Mouse (Mus musculus): ENCODE results near the gene Ap2m1. TPM values are rescaled to one million over a fixed set of nuclear protein-coding genes. Genes with fewer than 3 reads are reported as not detected.

The Ap2m1 gene
- polyA plus RNA-seq, 1 experiment from 2014 or later: 646 TPM

GRCm38 (mm10) chr16:20555000-20555399 lies 19.7 kb downstream of the Ap2m1 start:
- ATAC-seq (ENCODE audit: insufficient read depth): no peak
- 84% methylated on average over 6 of the region's 6 CpGs for WGBS
- no peaks in the 10 kb centered on the region for H3K9me3 ChIP-seq (ENCODE audit: low read depth, low read length)
- DNase-seq: no peak
- no peaks in the 10 kb centered on the region for H3K4me1 ChIP-seq (ENCODE audit: insufficient read depth)
- no peaks in the 10 kb centered on the region for H3K27me3 ChIP-seq (ENCODE audit: insufficient read depth, low read length)
- TF ChIP-seq CTCF (IDR thresholded peaks at IDR 0.05; ENCODE audit: low read depth): no peak
- no peak overlapping the region for H3K9ac ChIP-seq
- no peak overlapping the region for H3K4me2 ChIP-seq
- no peak overlapping the region for H3K4me3 ChIP-seq (ENCODE audit: low read depth, low read length)
- H3K27ac ChIP-seq (ENCODE audit: low read depth): no peak overlapping the region
- H3K36me3 ChIP-seq (ENCODE audit: insufficient read depth): peaks cover 85% of the 10 kb centered on the region

- Histone ChIP-seq H3K9ac (no peak overlapping the region), H3K36me3 (ENCODE audit: insufficient read depth) (peaks cover 87% of the 10 kb centered on the region), H3K27me3 (ENCODE audit: insufficient read depth, low read length) (no peaks in the 10 kb centered on the region), H3K4me3 (ENCODE audit: low read depth, low read length) (no peak overlapping the region), H3K4me2 (no peak overlapping the region), H3K4me1 (ENCODE audit: insufficient read depth) (no peaks in the 10 kb centered on the region), H3K27ac (ENCODE audit: low read depth) (no peak overlapping the region), H3K9me3 (ENCODE audit: low read depth, low read length) (no peaks in the 10 kb centered on the region)
- no peak for DNase-seq
- TF ChIP-seq CTCF (IDR thresholded peaks at IDR 0.05; ENCODE audit: low read depth): no peak
- ATAC-seq (ENCODE audit: insufficient read depth): no peak
- 66% methylated on average over 7 of the region's 7 CpGs for WGBS
Observed at GRCm38 (mm10) chr16:20557381-20557780, 22.1 kb downstream of the Ap2m1 start.

- H3K9ac ChIP-seq: no peak overlapping the region
- no peak for DNase-seq
- no peak overlapping the region for H3K4me2 ChIP-seq
- no peak overlapping the region for H3K4me3 ChIP-seq (ENCODE audit: low read depth, low read length)
- no peaks in the 10 kb centered on the region for H3K9me3 ChIP-seq (ENCODE audit: low read depth, low read length)
- H3K27ac ChIP-seq (ENCODE audit: low read depth): no peak overlapping the region
- peaks cover 32% of the 10 kb centered on the region for H3K36me3 ChIP-seq (ENCODE audit: insufficient read depth)
- no peak for TF ChIP-seq CTCF (IDR thresholded peaks at IDR 0.05; ENCODE audit: low read depth)
- no peak for ATAC-seq (ENCODE audit: insufficient read depth)
- 67% methylated on average over 1 of the region's 1 CpGs for WGBS
- H3K27me3 ChIP-seq (ENCODE audit: insufficient read depth, low read length): no peaks in the 10 kb centered on the region
- no peaks in the 10 kb centered on the region for H3K4me1 ChIP-seq (ENCODE audit: insufficient read depth)
Observed at GRCm38 (mm10) chr16:20565075-20565474, 29.8 kb downstream of the Ap2m1 start.

DNA sequence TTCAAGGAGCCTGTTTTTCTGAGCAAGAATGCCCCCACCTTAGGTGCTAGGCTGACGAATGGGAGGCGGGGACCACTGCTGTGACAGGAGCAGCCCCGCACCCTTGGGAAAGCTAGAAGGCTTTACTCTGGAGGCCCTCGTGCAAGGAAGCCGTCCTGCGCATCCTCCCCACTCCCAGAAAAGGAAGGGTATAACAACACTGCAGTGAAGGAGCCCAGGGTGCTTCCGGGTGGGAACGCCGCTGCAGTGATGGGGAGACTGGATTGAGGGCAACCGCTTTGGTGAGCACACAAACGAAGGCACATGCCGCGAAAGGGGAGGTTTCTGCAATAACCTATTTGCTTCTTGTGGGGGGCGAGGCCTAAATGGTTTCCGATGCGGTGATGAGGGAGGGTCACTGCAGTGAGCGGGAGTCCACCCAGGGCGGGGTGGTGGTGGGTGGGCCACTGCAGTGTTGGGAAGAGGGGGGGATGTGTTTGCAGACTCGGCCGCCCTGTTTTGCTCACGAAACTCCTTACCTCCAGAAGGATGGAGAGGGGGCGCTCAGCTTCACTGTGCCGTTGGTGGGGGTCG lies 54.2 kb downstream of the Ap2m1 start, which contains the start of gene Vwa5b2:
Gene Vwa5b2, plus strand, starts transcription at position 106 of the 573 bp plus-strand sequence.
- no peak for TF ChIP-seq CTCF (IDR thresholded peaks at IDR 0.05; ENCODE audit: low read depth)
- H3K9me3 ChIP-seq (ENCODE audit: low read depth, low read length): no peaks in the 10 kb centered on the region
- H3K4me3 ChIP-seq (ENCODE audit: low read depth, low read length): peak within 1 kb of the TSS; percentile 48
- no peaks in the 10 kb centered on the region for H3K36me3 ChIP-seq (ENCODE audit: insufficient read depth)
- DNase-seq: peak; percentile 9
- peaks cover 63% of the 10 kb centered on the region for H3K27me3 ChIP-seq (ENCODE audit: insufficient read depth, low read length)
- ATAC-seq (ENCODE audit: insufficient read depth): peak; percentile 65; the same call in 1 of the 2 replicates
- H3K4me1 ChIP-seq (ENCODE audit: insufficient read depth): no peaks in the 10 kb centered on the region; the same call in 1 of the 2 replicates
- peak within 1 kb of the TSS; percentile 78 for H3K4me2 ChIP-seq
- under 1% methylated on average over 24 of the region's 24 CpGs for WGBS
- H3K27ac ChIP-seq (ENCODE audit: low read depth): no peak within 1 kb of the TSS
- no peak within 1 kb of the TSS for H3K9ac ChIP-seq

- Histone ChIP-seq H3K36me3 (ENCODE audit: insufficient read depth) (no peaks in the 10 kb centered on the region), H3K4me3 (ENCODE audit: low read depth, low read length) (peak overlapping the region; percentile 48), H3K27ac (ENCODE audit: low read depth) (no peak overlapping the region), H3K27me3 (ENCODE audit: insufficient read depth, low read length) (peaks cover 63% of the 10 kb centered on the region), H3K4me2 (peak overlapping the region; percentile 78), H3K4me1 (ENCODE audit: insufficient read depth) (no peaks in the 10 kb centered on the region; the same call in 1 of the 2 replicates), H3K9me3 (ENCODE audit: low read depth, low read length) (no peaks in the 10 kb centered on the region), H3K9ac (no peak overlapping the region)
- DNase-seq (peak; percentile 65), ATAC-seq (ENCODE audit: insufficient read depth) (peak; percentile 78)
- TF ChIP-seq CTCF (IDR thresholded peaks at IDR 0.05; ENCODE audit: low read depth): no peak
- 1% methylated on average over 39 of the region's 39 CpGs for whole genome bisulfite sequencing
Observed at GRCm38 (mm10) chr16:20589939-20590679, 54.8 kb downstream of the Ap2m1 start.

- Histone ChIP-seq H3K27me3 (ENCODE audit: insufficient read depth, low read length) (peaks cover 63% of the 10 kb centered on the region), H3K4me2 (peak overlapping the region; percentile 78), H3K9me3 (ENCODE audit: low read depth, low read length) (no peaks in the 10 kb centered on the region), H3K4me1 (ENCODE audit: insufficient read depth) (no peaks in the 10 kb centered on the region; the same call in 1 of the 2 replicates), H3K4me3 (ENCODE audit: low read depth, low read length) (peak overlapping the region; percentile 48), H3K27ac (ENCODE audit: low read depth) (no peak overlapping the region), H3K36me3 (ENCODE audit: insufficient read depth) (no peaks in the 10 kb centered on the region), H3K9ac (no peak overlapping the region)
- WGBS: 1% methylated on average over 14 of the region's 17 CpGs
- TF ChIP-seq CTCF (IDR thresholded peaks at IDR 0.05; ENCODE audit: low read depth): no peak
- ATAC-seq (ENCODE audit: insufficient read depth) (no peak; the same call in 1 of the 2 replicates), DNase-seq (no peak)
Observed at GRCm38 (mm10) chr16:20590680-20591038, 55.4 kb downstream of the Ap2m1 start.

GRCm38 (mm10) chr16:20591076-20591705 lies 55.9 kb downstream of the Ap2m1 start:
- H3K4me3 ChIP-seq (ENCODE audit: low read depth, low read length): peak overlapping the region; percentile 48
- no peak overlapping the region; the same call in 1 of the 2 replicates for H3K9ac ChIP-seq
- no peaks in the 10 kb centered on the region for H3K9me3 ChIP-seq (ENCODE audit: low read depth, low read length)
- DNase-seq: peak; percentile 24
- no peaks in the 10 kb centered on the region; the same call in 1 of the 2 replicates for H3K4me1 ChIP-seq (ENCODE audit: insufficient read depth)
- peaks cover 63% of the 10 kb centered on the region for H3K27me3 ChIP-seq (ENCODE audit: insufficient read depth, low read length)
- no peak overlapping the region for H3K27ac ChIP-seq (ENCODE audit: low read depth)
- no peak for ATAC-seq (ENCODE audit: insufficient read depth)
- H3K36me3 ChIP-seq (ENCODE audit: insufficient read depth): no peaks in the 10 kb centered on the region
- peak overlapping the region; percentile 41 for H3K4me2 ChIP-seq
- no peak for TF ChIP-seq CTCF (IDR thresholded peaks at IDR 0.05; ENCODE audit: low read depth)
- 3% methylated on average over 48 of the region's 48 CpGs for WGBS

Other genes with a start within 250 kb of the Ap2m1 start
- gene Parl, start 233.1 kb upstream of the Ap2m1 start, polyA plus RNA-seq (2014; fragmentation: Nextera tagmentation; extraction: Ambion mirVana): 91.2 and 92.1 TPM in 2 replicates
- gene Cyp2ab1, start 210.1 kb upstream of the Ap2m1 start, polyA plus RNA-seq (2014; fragmentation: Nextera tagmentation; extraction: Ambion mirVana): not detected in 2 replicates
- 60.2 and 63.0 TPM in 2 replicates for gene Abcc5, start 109.1 kb upstream of the Ap2m1 start, polyA plus RNA-seq (2014; fragmentation: Nextera tagmentation; extraction: Ambion mirVana)
- gene Eif2b5, start 36.7 kb upstream of the Ap2m1 start, polyA plus RNA-seq (2014; fragmentation: Nextera tagmentation; extraction: Ambion mirVana): 111 and 112 TPM in 2 replicates
- gene Dvl3, start 18.5 kb upstream of the Ap2m1 start, polyA plus RNA-seq (2014; fragmentation: Nextera tagmentation; extraction: Ambion mirVana): 24.6 and 25.2 TPM in 2 replicates
- gene Abcf3, start 13.1 kb downstream of the Ap2m1 start, polyA plus RNA-seq (2014; fragmentation: Nextera tagmentation; extraction: Ambion mirVana): 51.1 and 53.9 TPM in 2 replicates
- gene Vwa5b2, start 54.0 kb downstream of the Ap2m1 start, polyA plus RNA-seq (2014; fragmentation: Nextera tagmentation; extraction: Ambion mirVana): 0.53 and 0.89 TPM in 2 replicates
- 31.5 and 34.6 TPM in 2 replicates for gene Eef1akmt4, start 76.1 kb downstream of the Ap2m1 start, polyA plus RNA-seq (2014; fragmentation: Nextera tagmentation; extraction: Ambion mirVana)
- not detected in 2 replicates for gene Gm49333, start 76.1 kb downstream of the Ap2m1 start, polyA plus RNA-seq (2014; fragmentation: Nextera tagmentation; extraction: Ambion mirVana)
- 44.1 and 48.9 TPM in 2 replicates for gene Alg3, start 76.3 kb downstream of the Ap2m1 start, polyA plus RNA-seq (2014; fragmentation: Nextera tagmentation; extraction: Ambion mirVana)
- 0.72 and 1.3 TPM in 2 replicates for gene Camk2n2, start 85.8 kb downstream of the Ap2m1 start, polyA plus RNA-seq (2014; fragmentation: Nextera tagmentation; extraction: Ambion mirVana)
- 2.8 and 2.9 TPM in 2 replicates for gene Ece2, start 94.3 kb downstream of the Ap2m1 start, polyA plus RNA-seq (2014; fragmentation: Nextera tagmentation; extraction: Ambion mirVana)
- 345 and 352 TPM in 2 replicates for gene Psmd2, start 116.2 kb downstream of the Ap2m1 start, polyA plus RNA-seq (2014; fragmentation: Nextera tagmentation; extraction: Ambion mirVana)
- gene Eif4g1, start 132.8 kb downstream of the Ap2m1 start, polyA plus RNA-seq (2014; fragmentation: Nextera tagmentation; extraction: Ambion mirVana): 176 and 191 TPM in 2 replicates
- 3.4 TPM in 2 replicates for gene Fam131a, start 157.8 kb downstream of the Ap2m1 start, polyA plus RNA-seq (2014; fragmentation: Nextera tagmentation; extraction: Ambion mirVana)
- 101 and 114 TPM in 2 replicates for gene Polr2h, start 182.2 kb downstream of the Ap2m1 start, polyA plus RNA-seq (2014; fragmentation: Nextera tagmentation; extraction: Ambion mirVana)
- 7.5 and 10.1 TPM in 2 replicates for gene Clcn2, start 182.3 kb downstream of the Ap2m1 start, polyA plus RNA-seq (2014; fragmentation: Nextera tagmentation; extraction: Ambion mirVana)
- gene Chrd, start 197.6 kb downstream of the Ap2m1 start, polyA plus RNA-seq (2014; fragmentation: Nextera tagmentation; extraction: Ambion mirVana): 3.4 and 4.8 TPM in 2 replicates
- 0.76 and 1.1 TPM in 2 replicates for gene Thpo, start 199.0 kb downstream of the Ap2m1 start, polyA plus RNA-seq (2014; fragmentation: Nextera tagmentation; extraction: Ambion mirVana)

Measured in lung, embryonic 14.5 days (tissue).